Mouse (Mus musculus) CD4-positive, CD25-positive, alpha-beta regulatory T cell (primary cell): ENCODE data around the gene Fmo2. TPM values are rescaled to one million over a fixed set of nuclear protein-coding genes. Genes with fewer than 3 reads are reported as not detected.

Experiments
- polyA plus RNA-seq: library from polyadenylated mRNA; unstranded; fragments of 100-300 nt; shearing (Covaris generic); gene quantifications from one replicate; pipeline ENCODE4 v1.2.1, GENCODE M21; 2017

Fmo2 gene
- polyA plus RNA-seq: not detected

DNA sequence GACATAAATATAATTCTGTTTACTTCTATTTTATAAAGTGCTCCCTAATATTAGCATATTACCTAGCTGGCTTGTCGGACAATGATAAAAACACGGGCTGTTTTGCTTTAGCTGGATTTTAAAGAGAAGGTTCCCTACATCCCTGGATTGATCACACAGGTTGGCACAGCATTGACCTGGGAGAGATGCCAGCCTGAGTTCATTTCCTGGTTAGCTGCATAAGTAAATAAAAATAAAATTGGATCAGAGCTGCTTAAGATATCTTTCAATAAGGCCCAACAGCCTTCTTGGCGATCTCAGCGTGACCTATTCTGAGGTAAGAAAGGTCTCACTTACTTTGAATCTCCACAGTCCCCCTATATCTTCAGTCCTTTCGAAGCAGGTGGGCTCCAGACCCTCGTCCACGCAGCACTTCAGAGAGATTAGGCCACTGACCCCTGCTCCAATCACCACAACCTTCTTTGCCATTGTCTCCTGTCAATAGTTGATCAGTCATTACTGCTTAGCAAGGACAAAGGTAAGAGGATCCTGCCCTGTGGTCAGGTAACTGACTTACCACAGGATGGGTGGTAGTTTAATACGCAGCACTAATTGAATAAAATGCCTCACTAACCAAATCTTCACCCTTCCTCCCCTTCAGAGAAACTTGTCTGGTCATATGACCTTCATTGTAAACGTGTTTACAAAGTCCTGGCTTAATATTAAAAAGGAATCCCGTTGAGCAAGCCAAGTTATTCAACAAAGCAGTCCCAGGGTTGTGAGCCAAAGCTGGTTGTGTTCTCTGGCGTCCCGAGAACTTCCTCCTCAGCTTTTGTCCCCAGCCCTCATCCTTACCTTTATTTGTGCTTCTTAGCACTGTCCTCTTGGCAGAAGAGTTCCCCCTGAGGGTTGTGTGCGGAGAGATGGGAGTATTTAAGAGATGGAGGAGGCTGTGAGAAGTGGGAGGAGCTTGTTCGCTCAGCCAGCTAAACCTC, at the start of gene Fmo2:
Fmo2 (minus strand) TSS at position 889 of the 974 bp plus-strand sequence.

GRCm38 (mm10) chr1:162937415-162937814, 38.9 kb upstream of the Fmo2 start, which contains the start of gene Fmo6:
Gene Fmo6, minus strand, starts transcription at chr1:162937515.

DNA sequence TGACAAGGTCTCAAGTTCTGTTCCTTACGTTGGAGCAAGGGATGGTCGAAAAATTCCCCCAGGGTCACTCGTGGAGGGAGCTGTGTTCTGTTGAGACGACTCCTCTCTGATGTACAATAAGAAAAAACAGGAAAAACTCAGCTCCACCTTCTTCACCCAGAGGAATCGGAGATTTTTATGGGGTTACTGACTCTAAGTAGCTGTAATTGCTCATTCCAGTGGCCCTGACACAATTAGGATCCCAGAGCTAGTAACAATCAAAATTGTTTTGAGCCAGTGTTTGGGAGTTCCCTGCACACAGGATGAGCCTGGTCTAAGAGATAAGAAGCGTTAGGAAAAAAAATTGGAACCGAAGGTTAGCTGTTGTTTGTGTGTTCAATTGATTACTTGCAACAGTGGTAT, 32.2 kb downstream of the Fmo2 start, which contains the start of gene Fmo1:
Fmo1 (minus strand) TSS at position 331 of the 402 bp plus-strand sequence.

Other genes with a start within 250 kb of the Fmo2 start
- gene Myocos, start 240.5 kb downstream of the Fmo2 start, polyA plus RNA-seq: not detected
- gene Prrc2c, start 158.2 kb downstream of the Fmo2 start, polyA plus RNA-seq: 211 TPM
- gene Fmo4, start 84.8 kb downstream of the Fmo2 start, polyA plus RNA-seq: not detected
- 0.12 TPM for gene Fmo1, start 32.1 kb downstream of the Fmo2 start, polyA plus RNA-seq
- not detected for gene Fmo6, start 38.8 kb upstream of the Fmo2 start, polyA plus RNA-seq
- not detected for gene Fmo3, start 85.8 kb upstream of the Fmo2 start, polyA plus RNA-seq
- gene Mroh9, start 186.9 kb upstream of the Fmo2 start, polyA plus RNA-seq: not detected